Mouse (Mus musculus) stomach, postnatal 0 days (tissue): ENCODE results near the gene Specc1. TPM values are rescaled to one million over a fixed set of nuclear protein-coding genes. Genes with fewer than 3 reads are reported as not detected.

Experiments
- ATAC-seq: fragments of 200-750 bp; cut with Nextera tagmentation; 2 replicates; pipeline ENCODE4 v1.8.0; 2017; ENCODE audit not compliant: low FRiP score, low TSS enrichment
- DNase-seq: peaks from one replicate; pipeline ENCODE4 v3.0.0-alpha.2; 2016; ENCODE audit warnings: low spot score
- H3K27ac ChIP-seq: fragments of 300-500 bp; sonication (generic); replicated peaks from 2 replicates; pipeline ENCODE4 v1.5.1; 2014; ENCODE audit warnings: mild to moderate bottlenecking, control low read depth
- H3K27me3 ChIP-seq: fragments of 300-500 bp; sonication (generic); 2 replicates; pipeline ENCODE4 v1.6.1; 2014; ENCODE audit warnings: low read length; ENCODE audit not compliant: control insufficient read depth, insufficient read depth
- H3K36me3 ChIP-seq: fragments of 300-500 bp; sonication (generic); 2 replicates; pipeline ENCODE4 v1.6.1; 2014; ENCODE audit warnings: low read length, mixed read lengths; ENCODE audit not compliant: control insufficient read depth, insufficient read depth
- H3K4me1 ChIP-seq: fragments of 300-500 bp; sonication (generic); replicated peaks from 2 replicates; pipeline ENCODE4 v1.6.1; 2014; ENCODE audit warnings: antibody characterized with exemption; ENCODE audit not compliant: control insufficient read depth, insufficient read depth
- H3K4me2 ChIP-seq: fragments of 300-500 bp; sonication (generic); replicated peaks from 2 replicates; pipeline ENCODE4 v1.6.1; 2014; ENCODE audit warnings: low read depth, mild to moderate bottlenecking, control low read depth, moderate library complexity
- H3K4me3 ChIP-seq: fragments of 300-500 bp; sonication (generic); 2 replicates; pipeline ENCODE4 v1.5.1; 2014; ENCODE audit warnings: low read depth, low read length, control low read depth
- H3K9ac ChIP-seq: fragments of 300-500 bp; sonication (generic); 2 replicates; pipeline ENCODE4 v1.6.1; 2014; ENCODE audit warnings: mild to moderate bottlenecking, low read length, control low read depth, mixed read lengths
- H3K9me3 ChIP-seq: fragments of 300-500 bp; sonication (generic); 2 replicates; pipeline ENCODE4 v1.6.1; 2016; ENCODE audit warnings: low read length; ENCODE audit not compliant: control insufficient read depth
- CTCF ChIP-seq: IDR thresholded peaks from 2 replicates; pipeline ENCODE4 v1.5.1; 2016; ENCODE audit warnings: antibody characterized with exemption, low read depth, mild to moderate bottlenecking, moderate library complexity
- EP300 ChIP-seq: optimal IDR thresholded peaks from 2 replicates; pipeline ENCODE3; 2016; ENCODE audit warnings: antibody characterized with exemption
- WGBS: fragments of 180-500 bp; shearing (Covaris S2); extraction: QIAGEN DNeasy Blood & Tissue Kit; methylation state at CpG from one replicate; pipeline ENCODE4 v1.1.7; 2014; 5-methylcytosine and 5-hydroxymethylcytosine counted together
- polyA plus RNA-seq: library from polyadenylated mRNA; unstranded; fragments of >200 nt; fragmentation: Nextera tagmentation; extraction: Ambion mirVana; gene quantifications from 2 replicates; pipeline ENCODE4 v1.2.1, GENCODE M21; 2015

Specc1 gene
- polyA plus RNA-seq, 1 experiment from 2014 or later: 3.2 TPM

GRCm38 (mm10) chr11:62202645-62203044 lies 246.1 kb downstream of the Specc1 start:
- no peak for ATAC-seq
- Histone ChIP-seq H3K4me1 (no peaks in the 10 kb centered on the region), H3K36me3 (no peaks in the 10 kb centered on the region), H3K4me2 (no peak overlapping the region), H3K27ac (no peak overlapping the region), H3K9me3 (no peaks in the 10 kb centered on the region), H3K27me3 (no peaks in the 10 kb centered on the region), H3K4me3 (no peak overlapping the region), H3K9ac (no peak overlapping the region)
- TF ChIP-seq CTCF (no peak), EP300 (no peak)
- WGBS: 78% methylated on average over 1 of the region's 1 CpGs
- no peak for DNase-seq

- Histone ChIP-seq H3K4me1 (no peaks in the 10 kb centered on the region), H3K9me3 (no peaks in the 10 kb centered on the region), H3K36me3 (no peaks in the 10 kb centered on the region), H3K4me3 (no peak overlapping the region), H3K27me3 (no peaks in the 10 kb centered on the region), H3K27ac (no peak overlapping the region), H3K9ac (no peak overlapping the region), H3K4me2 (no peak overlapping the region)
- ATAC-seq: no peak
- no peak for DNase-seq
- TF ChIP-seq CTCF (no peak), EP300 (no peak)
- WGBS: 95% methylated on average over 2 of the region's 2 CpGs
These were observed 252.5 kb downstream of the Specc1 start for GRCm38 (mm10) chr11:62209111-62209510.

GRCm38 (mm10) chr11:62209891-62210290 lies 253.3 kb downstream of the Specc1 start:
- TF ChIP-seq EP300: no peak
- TF ChIP-seq CTCF: no peak
- Histone ChIP-seq H3K36me3 (no peaks in the 10 kb centered on the region), H3K4me2 (no peak overlapping the region), H3K27ac (no peak overlapping the region), H3K9ac (no peak overlapping the region), H3K27me3 (no peaks in the 10 kb centered on the region), H3K9me3 (no peaks in the 10 kb centered on the region), H3K4me1 (no peaks in the 10 kb centered on the region), H3K4me3 (no peak overlapping the region)
- ATAC-seq (no peak), DNase-seq (no peak)
- 45% methylated on average over 4 of the region's 4 CpGs for WGBS

GRCm38 (mm10) chr11:62213384-62213989 lies 256.9 kb downstream of the Specc1 start:
- no peak overlapping the region for H3K4me2 ChIP-seq

GRCm38 (mm10) chr11:62215107-62215506 lies 258.5 kb downstream of the Specc1 start:
- WGBS: 74% methylated on average over 2 of the region's 2 CpGs
- no peak overlapping the region for H3K4me2 ChIP-seq
- ATAC-seq: no peak
- H3K9me3 ChIP-seq: no peaks in the 10 kb centered on the region
- TF ChIP-seq CTCF (no peak), EP300 (no peak)
- H3K27ac ChIP-seq: no peak overlapping the region
- H3K4me3 ChIP-seq: no peak overlapping the region
- DNase-seq: no peak
- no peaks in the 10 kb centered on the region for H3K27me3 ChIP-seq
- H3K36me3 ChIP-seq: no peaks in the 10 kb centered on the region
- H3K9ac ChIP-seq: no peak overlapping the region
- no peaks in the 10 kb centered on the region for H3K4me1 ChIP-seq

More at GRCm38 (mm10) chr11:62213384-62213989, 256.9 kb downstream of the Specc1 start:
- Histone ChIP-seq H3K27ac (no peak overlapping the region), H3K9me3 (no peaks in the 10 kb centered on the region), H3K4me3 (no peak overlapping the region), H3K9ac (no peak overlapping the region), H3K4me1 (no peaks in the 10 kb centered on the region), H3K27me3 (no peaks in the 10 kb centered on the region), H3K36me3 (no peaks in the 10 kb centered on the region)
- TF ChIP-seq CTCF: no peak
- no peak for TF ChIP-seq EP300
- 77% methylated on average over 12 of the region's 12 CpGs for WGBS
- ATAC-seq (no peak), DNase-seq (no peak)

GRCm38 (mm10) chr11:62217751-62218150 lies 261.2 kb downstream of the Specc1 start:
- Histone ChIP-seq H3K27ac (no peak overlapping the region), H3K9ac (no peak overlapping the region), H3K36me3 (no peaks in the 10 kb centered on the region), H3K4me1 (no peaks in the 10 kb centered on the region), H3K4me3 (no peak overlapping the region), H3K4me2 (no peak overlapping the region), H3K9me3 (no peaks in the 10 kb centered on the region), H3K27me3 (no peaks in the 10 kb centered on the region)
- no peak for TF ChIP-seq CTCF
- TF ChIP-seq EP300: no peak
- no peak for ATAC-seq
- no peak for DNase-seq
- 84% methylated on average over 6 of the region's 6 CpGs for WGBS
